Mouse (Mus musculus) thymus, postnatal 4 days (tissue): ENCODE data around the gene Adamts9.

Experiments used
- DNase-seq: peaks from one replicate; pipeline ENCODE4 v3.0.0; 2021

Gene Adamts9

DNA sequence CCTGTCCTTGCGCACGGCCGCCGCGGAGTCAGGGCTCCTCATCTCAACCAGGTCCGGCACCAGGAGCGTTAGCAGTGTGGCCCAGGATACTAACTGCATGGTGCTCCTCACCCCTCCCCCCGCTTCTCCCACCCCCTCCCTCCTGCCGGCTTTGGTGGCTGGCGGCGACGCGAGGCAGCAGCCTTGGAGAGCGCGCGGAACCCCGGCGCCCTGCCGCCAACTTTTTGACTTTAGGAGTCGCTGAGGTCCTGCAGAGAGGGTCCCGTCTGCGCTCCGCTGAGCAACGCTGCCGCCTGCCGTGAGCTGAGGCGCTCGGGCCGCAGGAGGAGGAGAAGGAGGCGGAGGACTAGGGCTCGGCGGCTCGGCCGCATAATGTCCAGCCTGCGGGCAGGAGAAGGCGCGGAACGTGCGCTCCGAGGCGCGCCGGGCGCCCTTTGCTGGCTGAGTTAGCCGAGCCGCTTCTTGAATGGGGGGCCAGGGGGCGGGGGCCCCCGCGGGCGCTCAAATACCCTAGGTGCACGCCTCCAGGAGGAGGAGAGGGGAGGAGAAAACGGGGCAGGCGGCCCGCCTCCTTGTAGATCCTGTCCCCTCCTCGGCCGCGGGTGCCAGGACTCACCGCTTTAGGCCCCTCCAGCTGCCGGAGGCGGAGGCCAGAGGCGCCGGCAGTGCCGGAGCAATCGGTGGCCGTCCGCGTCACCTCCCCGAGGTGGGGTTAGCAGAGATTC is at the start of gene Adamts9:
Gene Adamts9, minus strand, starts transcription at position 436 of the 725 bp plus-strand sequence.
- peak; percentile 27 for DNase-seq

GRCm38 (mm10) chr6:92991616-92992015 is 48.3 kb upstream of the Adamts9 start:
- no peak for DNase-seq

DNA sequence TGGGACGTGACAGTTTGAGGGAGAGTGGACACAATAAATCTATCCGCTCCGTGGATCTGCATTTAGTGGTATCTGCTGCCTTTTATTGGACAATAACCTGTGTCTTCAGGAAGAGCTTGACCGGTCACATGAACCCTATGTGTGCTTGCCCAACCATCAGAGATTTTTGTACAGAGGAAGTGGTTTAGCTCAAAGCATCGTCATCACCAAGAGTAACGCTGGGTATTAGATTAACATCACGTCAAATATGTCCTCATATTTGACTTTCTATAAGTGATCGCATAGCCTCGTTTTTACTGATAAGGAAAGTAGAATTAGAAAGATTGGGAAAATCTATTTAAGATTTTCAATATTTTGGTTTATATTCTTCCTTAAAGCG is 45.3 kb upstream of the Adamts9 start:
- DNase-seq, result no peak

DNA sequence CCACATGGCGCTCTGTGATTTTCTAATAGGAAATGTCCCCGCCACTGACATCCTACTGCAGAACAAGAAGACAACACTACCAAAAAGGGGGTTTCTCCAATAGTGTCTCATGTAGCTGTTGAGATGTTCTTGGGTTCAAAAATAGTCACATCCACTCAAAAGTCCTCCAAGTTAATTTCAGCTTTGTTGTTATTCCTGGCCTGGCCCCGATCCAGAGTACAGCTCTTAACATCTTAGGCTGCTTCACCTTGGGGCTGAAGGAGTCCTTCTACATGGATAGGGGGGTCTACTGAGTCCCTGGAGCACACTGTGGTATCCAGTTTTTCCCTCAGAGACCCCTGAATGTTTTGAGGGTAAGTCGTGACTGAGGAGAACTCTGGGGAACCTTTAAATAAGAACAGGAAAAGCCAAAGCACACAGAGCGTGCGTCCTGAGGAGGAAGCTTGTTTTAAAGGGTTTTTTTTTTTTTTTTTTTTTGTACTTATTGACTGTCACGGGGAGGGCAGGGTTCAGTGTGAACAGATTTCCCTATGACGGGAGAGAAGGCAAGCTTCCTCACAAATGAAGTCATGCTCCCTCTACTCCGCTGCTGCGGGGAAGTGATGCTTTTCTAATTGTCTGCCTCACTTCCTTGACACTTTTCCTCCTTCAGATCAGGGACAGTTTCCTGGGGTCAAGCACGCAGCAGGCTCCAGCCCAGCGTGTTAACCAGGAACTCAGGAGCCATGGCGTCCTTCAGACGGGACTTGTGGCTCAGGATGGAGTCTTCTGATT is 44.7 kb upstream of the Adamts9 start:
- DNase-seq, result no peak

- DNase-seq, result no peak
These were observed 44.1 kb upstream of the Adamts9 start for GRCm38 (mm10) chr6:92987366-92987765.

- DNase-seq, result no peak
These were observed 40.1 kb upstream of the Adamts9 start for GRCm38 (mm10) chr6:92983421-92983820.

GRCm38 (mm10) chr6:92981451-92982186 is 38.3 kb upstream of the Adamts9 start:
- DNase-seq, result no peak

DNA sequence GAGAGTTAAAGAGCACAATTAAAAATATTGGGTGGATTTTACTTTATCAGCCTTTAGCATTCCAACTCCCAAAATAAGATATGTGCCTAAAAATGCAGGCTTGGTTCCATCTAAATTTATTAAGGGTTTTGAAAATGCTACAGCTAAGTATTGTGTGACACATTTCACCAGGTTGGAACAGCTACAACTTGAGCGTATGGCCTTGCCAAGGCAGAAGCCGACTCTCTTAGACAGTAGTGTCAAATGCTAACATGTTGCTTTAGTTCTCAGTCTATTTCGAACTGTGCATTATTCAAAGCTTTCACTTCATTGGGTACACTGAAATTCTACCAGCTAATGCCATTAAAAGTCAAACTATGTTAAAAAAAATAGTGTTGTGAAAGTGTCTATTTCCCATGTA is 30.0 kb upstream of the Adamts9 start:
- DNase-seq, result no peak

DNA sequence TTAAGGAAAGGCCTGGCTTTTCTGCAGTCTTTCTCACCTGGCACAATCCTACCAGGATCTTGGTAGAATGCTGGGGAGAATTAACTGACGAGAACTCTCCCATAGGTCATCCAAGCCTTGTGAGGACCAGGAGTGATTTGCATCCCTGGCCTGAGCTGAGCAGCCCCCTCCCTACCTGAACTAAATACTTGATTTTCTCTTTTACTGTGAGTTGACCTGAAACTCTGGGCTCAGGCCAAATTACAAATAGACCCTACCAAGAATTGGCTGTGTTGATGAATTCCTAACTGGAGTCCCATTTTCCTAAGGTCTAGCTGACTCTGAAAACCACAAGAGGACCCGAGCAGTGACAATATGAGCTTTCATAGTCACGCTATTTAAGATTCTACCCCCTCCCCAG is 25.4 kb upstream of the Adamts9 start:
- no peak for DNase-seq

GRCm38 (mm10) chr6:92968216-92968615 is 24.9 kb upstream of the Adamts9 start:
- DNase-seq, result no peak

- DNase-seq, result no peak
These were observed 19.7 kb upstream of the Adamts9 start for GRCm38 (mm10) chr6:92962966-92963365.

DNA sequence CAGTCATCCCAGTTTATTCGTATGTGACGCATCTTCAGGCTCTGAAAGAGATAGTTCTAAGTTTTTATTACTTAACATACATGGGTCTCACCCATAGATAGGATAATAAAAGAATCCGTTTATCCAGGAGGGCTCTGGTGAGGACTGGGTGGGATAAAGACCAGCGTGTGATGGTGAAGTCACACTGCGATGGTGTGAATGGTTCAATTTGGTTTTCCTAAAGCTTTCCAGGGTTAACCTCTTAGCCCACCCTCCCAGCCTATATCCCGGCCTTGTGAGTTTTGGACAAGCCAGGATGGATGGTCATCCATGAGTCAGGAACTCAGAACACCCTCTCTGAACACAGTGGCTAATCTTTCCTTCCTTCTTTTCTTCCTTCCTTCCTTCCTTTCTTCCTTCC is 17.7 kb upstream of the Adamts9 start:
- DNase-seq, result no peak

DNA sequence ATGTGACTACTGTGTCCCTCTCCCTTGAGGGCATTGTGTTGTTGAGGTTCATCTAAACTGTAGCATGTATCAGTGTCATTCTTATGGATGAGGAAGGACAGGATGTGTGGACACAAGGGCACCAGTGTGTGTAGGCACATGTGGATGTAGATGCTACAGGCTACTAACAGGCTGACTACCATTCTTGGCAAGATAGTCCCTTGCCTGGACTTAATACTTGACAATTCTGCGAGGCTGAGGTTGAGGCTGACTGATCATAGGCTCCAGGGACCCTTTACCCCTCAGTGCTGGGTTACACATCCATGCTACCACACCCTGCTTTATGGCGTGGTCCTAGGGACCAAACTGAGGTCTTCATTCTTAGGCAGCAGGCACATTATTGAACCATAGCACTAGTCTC is 16.1 kb upstream of the Adamts9 start:
- no peak for DNase-seq

GRCm38 (mm10) chr6:92947337-92948042 is 4.2 kb upstream of the Adamts9 start:
- peak; percentile 18 for DNase-seq

GRCm38 (mm10) chr6:92944711-92945110 is 1.4 kb upstream of the Adamts9 start:
- no peak for DNase-seq

DNA sequence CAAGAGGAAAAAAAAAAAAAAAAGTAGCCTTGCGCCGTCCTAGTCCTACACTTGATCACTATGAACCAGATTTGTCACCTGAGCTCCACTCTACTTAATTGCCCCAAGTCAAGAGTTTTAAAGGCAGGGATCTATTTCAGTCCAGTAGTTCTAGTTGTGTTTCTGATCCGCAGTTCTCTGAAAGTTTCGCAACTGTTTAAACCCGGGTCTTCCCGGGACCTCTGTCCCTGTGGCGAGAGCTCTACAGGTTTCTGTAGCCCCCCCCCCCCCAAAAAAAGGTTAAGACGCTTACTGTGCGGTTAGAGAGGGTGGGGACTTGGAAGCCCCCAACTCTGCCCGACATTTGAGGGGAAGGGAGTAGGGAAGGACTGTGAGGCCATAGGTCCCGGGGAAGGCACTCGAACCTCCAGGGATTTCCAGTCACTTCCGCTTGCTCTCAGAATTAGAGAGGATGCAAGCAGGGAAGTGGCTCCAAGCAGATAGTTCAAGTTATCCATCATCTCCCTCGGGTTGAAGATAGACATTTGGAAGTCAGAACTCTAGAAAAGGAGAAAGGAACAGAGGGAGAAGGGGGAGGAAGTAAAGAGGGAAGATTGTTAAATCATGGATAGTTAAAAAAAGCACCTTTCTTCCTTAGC is 875 bp upstream of the Adamts9 start:
- no peak for DNase-seq

- no peak for DNase-seq
These were observed 1.4 kb downstream of the Adamts9 start for GRCm38 (mm10) chr6:92941756-92942420.

DNA sequence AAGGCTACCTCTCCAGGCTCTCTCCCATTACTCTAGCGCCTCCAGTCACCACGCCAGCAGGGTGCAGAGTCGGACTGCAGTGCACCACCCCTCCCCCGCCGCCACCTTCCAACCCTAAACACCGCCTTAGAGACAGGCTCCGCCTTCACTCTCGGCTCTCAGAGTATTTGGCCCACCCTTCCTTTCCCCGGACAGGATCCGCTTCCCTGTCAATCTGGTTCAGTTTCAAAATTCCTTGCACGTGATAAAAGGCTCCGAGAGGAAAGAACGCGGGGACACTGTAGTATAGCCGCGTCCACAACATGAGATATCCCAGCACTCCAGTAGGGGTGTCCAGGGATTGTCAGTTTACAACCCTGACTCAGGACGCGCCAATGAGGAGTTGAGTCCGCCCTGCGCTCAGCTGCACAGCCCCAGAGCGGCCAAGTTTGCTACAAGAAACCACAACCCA is 2.0 kb downstream of the Adamts9 start:
- DNase-seq, result peak; percentile 47

GRCm38 (mm10) chr6:92940191-92941131 is 2.8 kb downstream of the Adamts9 start:
- no peak for DNase-seq

- DNase-seq, result no peak
These were observed 15.0 kb downstream of the Adamts9 start for GRCm38 (mm10) chr6:92928261-92928660.

DNA sequence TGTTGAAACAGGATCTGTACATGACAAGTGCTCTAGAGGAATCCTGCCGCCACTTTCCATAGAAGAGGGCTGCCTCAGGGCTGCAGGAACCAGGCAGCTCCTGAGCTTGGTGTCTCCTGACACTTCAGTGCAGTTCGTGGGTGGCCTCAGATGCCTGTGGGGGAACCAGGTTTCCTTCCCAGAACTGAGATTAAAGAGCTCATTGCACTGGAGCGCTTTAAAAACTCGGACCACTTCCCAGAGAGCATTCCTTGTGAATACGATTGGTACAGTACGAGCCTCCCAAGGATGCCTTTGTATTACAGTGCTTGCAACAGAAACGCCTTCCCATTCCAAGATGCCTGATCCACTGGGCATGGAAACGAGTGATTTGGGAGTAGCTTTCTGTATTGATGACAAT is 18.8 kb downstream of the Adamts9 start:
- DNase-seq, result no peak
